Mouse (Mus musculus): ENCODE data around the gene Ezh1.

DNA sequence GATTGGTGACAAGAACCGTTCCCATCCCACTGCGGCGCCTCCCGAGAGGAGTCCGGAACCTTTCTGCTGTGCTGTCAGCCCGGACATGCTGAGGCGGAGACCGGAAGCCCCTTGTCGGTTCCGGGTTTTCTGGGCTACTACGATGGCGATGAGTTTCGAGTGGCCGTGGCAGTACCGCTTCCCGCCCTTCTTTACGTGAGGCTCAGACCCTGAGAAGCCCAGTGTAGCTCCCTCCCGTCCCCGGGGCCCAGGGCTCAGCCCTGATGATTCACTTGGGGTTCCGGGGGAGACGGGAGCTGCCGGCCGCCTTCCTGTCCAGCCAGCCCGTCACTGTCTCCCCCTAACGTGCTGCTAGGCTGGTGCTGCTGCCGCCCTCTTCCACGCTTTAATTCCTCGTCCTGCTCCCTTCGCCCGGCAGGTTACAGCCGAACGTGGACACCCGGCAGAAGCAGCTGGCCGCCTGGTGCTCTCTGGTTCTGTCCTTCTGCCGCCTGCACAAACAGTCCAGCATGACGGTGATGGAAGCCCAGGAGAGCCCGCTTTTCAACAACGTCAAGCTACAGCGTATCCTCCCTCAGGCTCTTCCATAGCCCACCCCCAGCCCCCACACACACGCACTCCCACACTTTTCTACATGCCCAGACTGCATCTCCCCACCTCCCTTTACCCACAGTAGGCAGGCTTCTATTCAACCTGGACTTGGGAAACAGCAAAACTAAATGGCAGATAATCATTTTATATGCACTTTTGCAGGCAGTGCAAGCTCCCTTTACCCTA lies 27.5 kb upstream of the Ezh1 start, which contains the start of gene Vps25:
- no peak for TF ChIP-seq GATA1 (IDR thresholded peaks at IDR 0.05; ENCODE audit: borderline replicate concordance, low read length)
- TF ChIP-seq FLI1 (IDR thresholded peaks at IDR 0.05; ENCODE audit: low read length) = no peak

Measured in megakaryocyte, embryonic 14.5 days (primary cell).